Mouse (Mus musculus) megakaryocyte progenitor cell, adult 5-6 weeks (primary cell): ENCODE measurements around the gene Lnx1. TPM values are rescaled to one million over a fixed set of nuclear protein-coding genes. Genes with fewer than 3 reads are reported as not detected.

Experiments
- ATAC-seq: replicated peaks from 2 replicates; pipeline ENCODE4 v1.8.0; 2016; ENCODE audit warnings: mild to moderate bottlenecking, moderate TSS enrichment, inconsistent platforms; ENCODE audit not compliant: poor library complexity
- total RNA-seq, 2 experiments: library from RNA; stranded (forward) in 1 of 2; stranded (reverse) in 1 of 2; fragments of 157-497, 149-512 nt in 1 of 2; fragments of 200-1000 nt in 1 of 2; gene quantifications; 2 replicates each; pipeline versions ENCODE4 v1.2.3 to v1.2.4; 2015 to 2017

Lnx1 gene
- 0.10 TPM in 1 of 2 replicates, not detected in the other for total RNA-seq (2015)
- not detected in 2 replicates for total RNA-seq (2017)

DNA sequence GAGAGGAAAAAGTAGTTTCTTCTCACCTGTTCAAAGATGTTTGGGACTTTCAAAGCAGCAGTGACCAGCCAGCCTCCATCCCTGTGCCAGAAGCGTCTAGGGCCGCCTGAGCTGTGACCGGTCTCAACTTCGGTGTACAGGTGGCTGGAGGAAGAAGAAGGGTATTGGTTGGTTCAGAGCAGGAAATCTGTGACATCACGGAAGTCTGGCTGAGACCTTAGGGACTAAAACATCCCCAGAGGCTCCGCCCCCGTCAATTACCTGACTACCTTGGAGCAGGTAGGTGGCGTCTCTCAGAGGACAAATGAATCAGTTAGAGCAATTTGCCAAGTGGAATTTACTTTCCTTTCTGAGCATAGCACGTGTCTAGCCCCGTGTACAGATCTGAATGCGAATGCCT, at the start of gene Lnx1:
Lnx1 (minus strand) TSS at position 147 of the 400 bp plus-strand sequence.
- ATAC-seq, result no peak

GRCm38 (mm10) chr5:74750501-74750900, 47.8 kb upstream of the Lnx1 start:
- no peak for ATAC-seq

GRCm38 (mm10) chr5:74747476-74747875, 44.8 kb upstream of the Lnx1 start:
- ATAC-seq, result no peak

DNA sequence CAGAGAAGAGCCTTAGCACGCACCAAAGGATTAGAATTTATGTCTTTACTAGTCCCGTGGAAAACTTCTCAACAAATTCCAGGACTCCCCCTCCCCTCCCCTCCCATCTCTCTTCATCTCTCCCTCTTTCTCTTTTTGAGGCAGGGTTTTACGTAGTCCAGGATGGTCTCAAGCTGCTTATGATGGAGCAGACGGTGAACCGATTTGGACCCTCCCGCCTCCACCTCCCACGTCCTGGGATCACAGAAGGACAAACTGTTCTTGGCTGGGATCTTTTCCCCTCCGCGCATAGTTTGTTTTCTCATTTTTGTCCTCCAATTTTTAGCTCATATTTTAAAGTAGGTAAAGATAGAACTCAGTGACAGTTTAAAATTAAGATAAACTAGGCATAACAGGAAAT, 38.2 kb upstream of the Lnx1 start:
- ATAC-seq, result no peak

DNA sequence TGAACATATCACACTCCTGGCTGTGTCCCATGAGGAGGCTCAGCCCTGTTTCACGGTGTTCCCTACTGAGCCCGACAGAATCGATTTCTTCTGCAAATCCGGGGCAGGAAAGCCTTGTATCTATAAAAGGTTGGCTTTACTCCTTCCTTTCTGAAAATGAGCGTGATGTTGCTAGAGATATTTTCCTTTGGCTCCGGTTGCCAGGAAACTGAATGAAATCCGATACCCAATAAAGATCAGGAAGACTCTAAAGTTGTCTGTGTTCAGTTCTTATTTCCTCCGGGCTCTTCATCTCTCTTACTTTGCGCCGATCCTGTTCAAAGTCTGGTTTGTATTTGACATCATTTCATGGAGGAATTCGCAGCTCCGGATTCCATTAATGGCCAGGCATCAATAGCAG, 36.7 kb upstream of the Lnx1 start:
- no peak for ATAC-seq

- no peak for ATAC-seq
Observed at GRCm38 (mm10) chr5:74738312-74738711, 35.6 kb upstream of the Lnx1 start.

- ATAC-seq, result no peak
Observed at GRCm38 (mm10) chr5:74733885-74734558, 31.3 kb upstream of the Lnx1 start.

GRCm38 (mm10) chr5:74732613-74733012, 29.9 kb upstream of the Lnx1 start:
- no peak for ATAC-seq

DNA sequence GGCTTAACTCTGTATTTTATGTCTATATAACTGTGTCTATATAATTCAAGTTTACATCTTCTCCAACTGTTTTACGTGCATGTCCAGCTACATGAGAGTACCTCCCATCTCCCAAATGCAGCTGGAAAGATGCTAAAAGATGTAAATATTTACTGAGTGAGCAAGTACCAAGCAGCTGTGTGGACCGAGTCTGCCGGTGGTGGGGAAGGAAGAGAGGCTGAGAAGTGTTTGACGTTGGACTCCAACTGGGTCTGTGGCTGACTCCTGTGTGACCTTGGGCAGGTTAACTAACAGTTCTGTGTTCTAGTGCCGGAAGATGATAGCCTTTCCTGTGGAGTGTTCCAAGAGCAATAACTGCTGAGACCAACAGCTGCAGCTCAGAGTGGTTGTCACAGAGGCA, 27.9 kb upstream of the Lnx1 start:
- ATAC-seq, result no peak

- ATAC-seq, result 0 out of 2 replicates have a peak, but pooled peaks have one; percentile 37
Observed at GRCm38 (mm10) chr5:74729567-74729966, 26.9 kb upstream of the Lnx1 start.

DNA sequence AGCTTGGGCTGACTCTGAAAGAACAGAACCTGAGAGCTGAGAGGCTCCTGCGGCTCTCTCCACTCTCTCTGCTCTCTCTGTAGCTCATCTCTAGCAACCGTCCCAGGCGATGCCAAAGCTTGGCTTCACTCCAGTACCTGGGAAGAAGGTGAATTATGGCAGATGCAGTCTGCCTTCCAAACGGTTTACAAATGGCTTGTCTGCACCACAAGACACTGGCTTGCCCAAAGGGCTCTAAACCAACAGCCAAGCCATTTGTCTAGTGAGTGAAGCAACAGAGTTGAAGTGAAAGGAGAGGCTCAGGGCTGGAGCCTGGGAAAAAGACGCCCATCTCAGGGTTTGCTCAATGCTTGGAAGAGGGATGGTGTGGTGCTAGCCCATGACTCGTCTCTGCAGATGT, 25.5 kb upstream of the Lnx1 start:
- ATAC-seq, result no peak

DNA sequence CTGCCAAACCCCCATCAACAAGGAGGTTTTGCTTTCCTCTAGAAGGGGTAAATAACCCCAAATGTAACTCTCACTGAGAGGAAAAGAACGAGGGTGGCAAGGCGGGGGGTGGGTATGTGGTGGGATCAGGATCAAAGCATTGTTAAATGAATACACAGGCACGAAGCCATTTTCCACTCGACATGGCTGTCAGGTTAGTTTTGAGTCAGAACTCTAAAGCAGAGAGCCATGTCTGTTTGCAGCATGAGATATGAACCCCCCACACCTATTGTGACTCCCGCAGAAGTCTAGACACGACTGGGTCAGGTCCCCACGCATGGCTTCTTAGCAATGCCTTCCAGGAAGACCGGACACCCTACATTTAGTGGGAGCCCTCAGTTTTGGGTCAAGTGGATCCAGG, 24.6 kb upstream of the Lnx1 start:
- no peak for ATAC-seq

DNA sequence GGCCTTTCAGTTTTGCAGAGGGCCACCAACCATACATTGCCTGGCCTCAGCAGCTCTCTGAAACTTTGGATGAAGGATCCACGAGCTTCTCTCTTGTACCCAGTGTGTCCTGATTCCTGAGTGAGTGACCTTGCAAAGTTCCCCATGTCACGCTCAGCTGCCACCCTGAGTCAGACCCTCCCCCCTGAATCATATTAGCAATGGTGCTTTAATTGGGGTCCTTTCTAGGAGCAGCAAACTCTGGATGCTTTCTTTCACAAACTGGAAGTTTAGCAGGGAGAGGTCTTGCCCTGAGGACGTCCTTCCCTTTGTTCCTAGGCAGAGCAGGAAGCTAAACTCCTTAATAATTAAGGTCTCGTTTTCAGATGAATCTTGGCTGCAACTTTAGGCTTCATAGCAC, 22.8 kb upstream of the Lnx1 start:
- no peak for ATAC-seq

- no peak for ATAC-seq
Observed at GRCm38 (mm10) chr5:74721816-74722215, 19.1 kb upstream of the Lnx1 start.

- no peak for ATAC-seq
Observed at GRCm38 (mm10) chr5:74720661-74721060, 17.9 kb upstream of the Lnx1 start.

DNA sequence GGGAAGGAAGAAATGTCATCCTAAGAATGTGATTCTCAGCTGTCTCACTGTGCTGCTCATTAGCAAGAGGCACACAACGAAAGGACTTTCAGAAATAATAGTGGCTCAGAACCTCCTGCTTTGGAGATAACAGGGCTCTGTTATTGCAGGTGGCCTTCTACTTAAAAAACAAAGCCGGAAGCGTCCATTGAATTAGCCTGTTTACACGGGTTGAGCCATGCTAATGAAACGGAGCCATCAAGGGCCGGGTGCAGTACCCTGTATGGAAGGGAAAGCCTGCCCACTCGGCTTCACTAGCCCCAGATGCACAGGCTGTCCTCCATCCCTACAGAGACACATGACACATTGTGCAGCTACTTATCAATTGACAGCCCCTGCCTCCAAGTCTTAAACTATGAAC, 13.5 kb upstream of the Lnx1 start:
- no peak for ATAC-seq

DNA sequence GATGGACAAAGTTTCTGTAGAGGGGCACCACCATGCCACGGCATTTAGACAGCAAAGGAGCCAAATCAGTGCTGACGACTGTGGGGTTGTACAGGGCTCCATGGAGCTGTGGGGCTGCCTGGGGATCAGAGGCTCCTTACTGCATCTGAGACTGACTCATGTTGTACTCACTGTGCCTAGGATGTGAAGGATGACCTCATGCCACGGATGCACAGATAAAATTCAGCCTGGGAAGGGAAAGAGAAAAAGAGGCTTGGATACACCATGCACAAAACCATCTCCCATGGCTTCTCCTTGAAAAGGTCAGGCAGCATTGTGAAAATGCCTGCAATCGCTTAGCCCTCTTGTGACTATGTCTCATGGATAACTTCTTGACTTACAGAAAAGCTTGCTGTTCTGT, 10.1 kb upstream of the Lnx1 start:
- no peak for ATAC-seq

DNA sequence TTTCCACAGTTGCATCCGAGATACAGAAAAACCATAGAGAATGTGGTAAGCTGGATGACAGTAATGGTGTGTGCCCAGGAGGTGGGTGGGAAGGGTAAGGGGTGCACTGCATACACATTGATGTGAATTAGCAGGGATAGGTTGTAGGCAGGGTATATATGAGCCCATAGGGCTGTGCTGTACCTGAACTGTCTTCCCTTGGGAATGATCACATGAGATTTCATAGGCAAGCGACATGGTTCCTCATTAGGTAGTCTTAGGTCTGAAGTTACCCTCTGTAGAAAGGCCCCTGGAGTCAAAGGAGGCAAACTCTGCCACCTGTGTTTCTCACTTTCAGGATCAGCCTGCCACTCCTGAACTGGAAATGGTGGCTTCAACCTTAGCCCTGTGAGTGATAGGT, 9.3 kb upstream of the Lnx1 start:
- no peak for ATAC-seq

DNA sequence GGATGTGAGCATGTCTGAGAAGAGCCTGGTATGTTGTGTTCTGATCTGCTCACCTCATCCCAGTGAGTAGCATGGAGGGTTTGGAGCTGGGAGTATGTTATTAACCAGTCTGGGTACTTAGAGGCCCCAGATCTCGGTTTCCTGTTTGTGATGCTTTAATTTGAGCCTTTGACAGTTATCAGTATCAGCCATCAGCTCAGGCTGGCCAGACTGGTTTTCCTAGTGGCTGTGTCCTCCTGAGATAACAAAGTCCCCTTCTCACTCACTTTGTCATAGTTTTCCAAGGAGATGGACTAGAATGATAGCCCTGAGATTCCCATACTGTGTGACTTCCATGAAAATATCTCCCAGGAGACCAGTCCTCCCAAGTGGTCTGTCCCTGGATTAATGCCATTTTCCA, 8.3 kb upstream of the Lnx1 start:
- ATAC-seq, result no peak

- no peak for ATAC-seq
Observed at GRCm38 (mm10) chr5:74710181-74710580, 7.5 kb upstream of the Lnx1 start.

DNA sequence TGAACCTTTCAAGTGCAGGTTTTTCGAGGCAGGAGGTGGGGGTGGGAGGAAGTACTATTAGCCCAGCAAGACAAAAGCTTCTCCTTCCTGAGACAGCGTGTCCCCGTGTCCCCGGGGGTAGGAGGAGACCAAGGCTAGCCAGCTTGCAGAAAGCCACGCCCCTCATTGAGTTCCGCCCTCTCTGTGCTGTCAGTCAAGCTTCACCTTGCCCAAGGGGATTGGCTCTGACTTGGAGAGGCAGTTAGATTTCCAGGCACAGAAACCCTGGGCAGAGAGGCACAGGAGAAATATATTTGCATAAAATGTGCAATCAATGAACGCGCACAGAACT, 1.7 kb upstream of the Lnx1 start:
- peak; percentile 99 for ATAC-seq

DNA sequence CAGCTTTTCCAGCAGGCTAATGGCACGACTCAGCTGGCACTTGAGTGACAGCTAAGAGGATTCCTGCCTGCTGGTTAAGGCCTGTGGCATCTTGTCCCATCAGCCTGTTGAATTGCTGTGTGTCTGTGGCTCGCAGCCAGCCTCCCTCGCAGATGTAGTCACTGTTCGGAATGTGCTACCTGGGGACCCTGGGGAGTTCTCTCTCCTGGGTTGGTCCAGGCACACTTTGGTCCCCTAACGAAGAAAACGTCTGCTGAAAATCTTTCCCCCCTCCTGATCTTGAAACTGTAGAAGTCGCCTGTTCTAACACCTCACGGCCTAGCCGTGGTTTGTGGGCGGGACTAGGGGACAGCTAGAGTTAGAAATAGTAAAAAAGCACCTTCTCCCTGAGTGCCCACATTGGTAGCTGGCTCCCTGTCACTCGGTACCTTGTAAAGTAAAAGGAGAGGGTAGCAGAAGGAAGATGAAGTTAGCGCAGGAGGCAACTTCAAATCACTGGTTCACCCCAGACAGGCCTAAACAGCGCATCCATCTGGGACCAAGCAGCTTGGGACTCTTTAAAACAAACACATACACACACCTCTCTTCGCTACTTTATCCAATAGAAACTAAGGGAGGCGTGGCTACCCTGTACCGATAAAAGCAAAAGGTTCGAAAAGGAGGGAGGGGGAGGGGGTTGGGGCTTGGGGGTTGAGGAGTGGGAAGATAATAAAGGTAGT, 1.2 kb upstream of the Lnx1 start:
- peak; percentile 63 for ATAC-seq

GRCm38 (mm10) chr5:74700918-74701317, 1.8 kb downstream of the Lnx1 start:
- no peak for ATAC-seq
